Mouse (Mus musculus): ENCODE data around the gene Ccnd1.

Ccnd1 gene

GRCm38 (mm10) chr7:144939344-144940002 lies at the start of gene Ccnd1:
TSS of gene Ccnd1 (minus strand) at chr7:144939925.
- DNase-seq (ENCODE audit: low read depth, low spot score): peak; percentile 91

DNA sequence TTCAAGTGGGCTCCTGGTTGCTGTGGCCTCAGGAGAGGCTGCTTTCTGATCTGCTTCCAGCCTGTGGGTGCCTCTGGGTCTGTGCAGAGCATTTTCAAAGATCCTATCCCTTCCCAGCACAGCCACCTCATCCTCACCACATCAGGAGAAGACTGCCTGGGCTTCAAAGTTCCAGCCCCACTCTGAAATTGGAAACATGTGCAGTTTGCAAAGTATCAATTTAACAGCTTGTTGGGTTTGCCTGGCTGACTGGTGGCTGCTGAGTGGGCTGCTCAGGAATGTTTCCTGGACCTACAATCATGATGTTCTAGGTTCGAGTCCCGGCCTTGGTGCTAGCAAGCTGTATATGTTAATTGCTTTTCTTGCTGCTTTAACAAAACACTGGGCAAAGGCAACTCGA lies 49.1 kb upstream of the Ccnd1 start:
- no peak for DNase-seq (ENCODE audit: low read depth, low spot score)

- DNase-seq (ENCODE audit: low read depth, low spot score): no peak
Observed at GRCm38 (mm10) chr7:144985100-144985499, 45.4 kb upstream of the Ccnd1 start.

DNA sequence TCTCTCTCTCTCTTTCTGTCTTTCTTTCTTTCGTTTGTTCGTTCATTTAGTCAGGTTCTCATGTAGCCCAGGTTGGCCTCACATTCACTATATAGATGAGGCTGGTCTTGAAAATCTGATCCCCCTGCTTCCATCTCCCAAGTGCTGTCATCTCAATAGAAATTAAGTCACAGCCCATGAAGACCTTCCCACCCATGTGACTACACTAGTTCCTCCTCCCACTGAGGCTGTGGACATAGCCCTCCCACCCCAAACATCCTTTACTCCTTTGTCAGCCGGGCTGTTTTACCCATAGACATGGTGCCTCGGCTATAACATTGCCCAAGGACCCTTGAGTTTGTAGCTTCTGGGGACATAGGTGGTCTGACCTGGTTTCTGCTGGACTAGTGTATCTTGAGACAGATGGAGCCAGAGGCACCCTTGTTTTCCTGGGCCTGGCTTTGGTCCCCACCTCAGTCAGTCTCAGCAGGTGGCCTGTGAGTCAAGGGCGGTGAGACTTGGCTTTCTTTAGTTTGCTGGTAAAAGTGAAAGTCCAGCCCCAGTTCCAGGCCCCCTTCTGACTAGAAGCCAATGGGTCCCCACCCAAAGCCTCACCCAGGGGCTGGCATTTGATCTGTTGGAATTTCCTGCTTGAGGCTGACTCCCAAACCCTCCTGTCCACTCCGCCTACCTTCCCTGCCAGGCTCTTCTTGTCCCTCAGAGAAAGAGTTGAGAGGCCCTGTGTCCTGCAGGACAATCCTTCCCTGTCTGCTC lies 42.8 kb upstream of the Ccnd1 start:
- DNase-seq (ENCODE audit: low read depth, low spot score): no peak

DNA sequence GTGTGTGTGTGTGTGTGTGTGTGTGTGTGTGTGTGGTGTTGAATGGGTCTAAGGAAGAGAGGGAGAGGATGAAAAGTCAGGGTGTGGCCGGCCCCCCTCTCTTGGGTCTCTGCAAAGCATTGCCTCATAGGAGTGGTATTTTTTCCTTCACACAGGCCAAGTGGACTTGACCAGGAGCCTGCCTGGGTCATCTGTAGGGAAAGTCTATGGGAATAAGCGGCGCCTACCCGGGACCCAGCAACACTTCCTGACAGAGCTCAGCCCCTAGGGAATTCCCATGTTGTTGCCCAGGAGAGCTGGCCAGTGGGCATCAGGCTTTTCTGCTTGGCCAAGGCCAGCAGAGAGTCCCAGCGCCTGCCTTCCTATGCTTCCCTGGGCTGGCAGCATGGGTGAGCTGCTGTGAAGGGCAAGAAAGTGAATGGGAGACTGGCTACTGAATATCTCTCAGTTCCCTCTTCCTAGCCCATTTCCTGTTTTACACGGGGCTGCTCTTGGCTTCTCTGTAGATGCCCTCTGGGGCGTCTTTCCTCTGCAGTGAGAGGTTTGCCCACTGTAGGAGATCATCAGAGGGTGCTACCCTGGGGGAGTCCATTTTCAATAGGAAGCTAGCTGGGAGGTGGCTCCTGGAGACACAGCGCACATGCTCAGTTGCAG lies 41.8 kb upstream of the Ccnd1 start:
- no peak for DNase-seq (ENCODE audit: low read depth, low spot score)

DNA sequence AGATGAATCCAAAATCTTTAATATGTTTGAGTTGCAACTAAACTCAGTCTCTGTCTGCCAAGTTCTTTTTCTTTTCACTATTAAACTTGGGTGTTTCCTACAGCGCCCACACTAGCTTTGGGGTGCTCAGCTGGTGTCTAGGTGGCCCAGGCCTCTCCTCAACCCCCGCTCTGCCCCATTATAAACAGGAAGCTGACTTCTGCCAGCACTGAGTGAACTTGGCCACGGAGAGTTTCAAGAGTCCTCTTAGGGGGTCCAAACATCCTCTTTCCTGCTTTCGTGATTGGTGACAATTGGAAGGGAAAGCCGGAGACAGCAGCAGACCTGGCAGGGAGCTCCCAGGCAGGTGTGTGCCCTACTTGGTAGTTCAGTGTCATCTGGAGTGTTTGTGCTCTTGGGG lies 40.1 kb upstream of the Ccnd1 start:
- no peak for DNase-seq (ENCODE audit: low read depth, low spot score)

- no peak for DNase-seq (ENCODE audit: low read depth, low spot score)
Observed at GRCm38 (mm10) chr7:144977121-144977520, 37.4 kb upstream of the Ccnd1 start.

GRCm38 (mm10) chr7:144973461-144973860 lies 33.7 kb upstream of the Ccnd1 start:
- DNase-seq (ENCODE audit: low read depth, low spot score): no peak

- DNase-seq (ENCODE audit: low read depth, low spot score): peak; percentile 59
Observed at GRCm38 (mm10) chr7:144971769-144972168, 32.0 kb upstream of the Ccnd1 start.

DNA sequence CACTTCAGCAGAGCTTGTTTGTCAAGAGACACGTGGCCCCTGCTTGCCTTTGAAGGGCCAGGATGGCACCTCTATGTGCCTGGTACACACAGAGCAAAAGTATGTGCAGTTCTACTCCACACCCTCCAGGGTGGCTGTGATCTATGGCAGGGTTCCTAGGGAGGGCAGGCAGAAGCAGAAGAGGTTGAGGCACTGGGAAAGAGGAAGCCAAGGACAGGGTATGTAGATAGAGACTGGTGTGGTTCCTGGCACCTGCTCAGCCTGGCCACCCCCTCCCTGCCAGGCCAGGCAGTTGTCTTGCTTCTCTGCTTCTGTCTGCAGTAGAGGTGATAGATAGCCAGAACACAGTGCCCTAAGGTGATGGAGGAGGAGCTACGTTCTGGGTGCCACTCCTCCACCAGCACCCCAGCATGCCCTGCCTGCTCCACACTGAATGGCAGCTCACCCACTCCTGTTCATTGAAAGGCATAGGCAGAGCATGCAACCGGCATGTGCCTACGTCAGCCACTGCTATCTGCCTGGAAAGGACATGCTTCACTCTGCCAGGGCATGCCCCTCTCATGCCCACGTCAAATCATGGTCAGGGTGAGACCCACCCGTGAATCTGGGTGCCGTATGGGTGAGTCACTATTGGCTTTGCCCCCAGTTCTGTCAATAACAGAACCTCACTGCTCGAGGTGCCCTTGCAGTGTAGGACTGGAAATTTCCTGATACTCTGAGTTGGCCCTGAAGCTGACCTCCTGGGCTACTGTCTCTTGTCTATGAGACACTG lies 31.5 kb upstream of the Ccnd1 start:
- DNase-seq (ENCODE audit: low read depth, low spot score): peak; percentile 10

- no peak for DNase-seq (ENCODE audit: low read depth, low spot score)
Observed at GRCm38 (mm10) chr7:144965893-144966292, 26.2 kb upstream of the Ccnd1 start.

- DNase-seq (ENCODE audit: low read depth, low spot score): no peak
Observed at GRCm38 (mm10) chr7:144964316-144964715, 24.6 kb upstream of the Ccnd1 start.

GRCm38 (mm10) chr7:144963911-144964310 lies 24.2 kb upstream of the Ccnd1 start:
- DNase-seq (ENCODE audit: low read depth, low spot score): no peak

DNA sequence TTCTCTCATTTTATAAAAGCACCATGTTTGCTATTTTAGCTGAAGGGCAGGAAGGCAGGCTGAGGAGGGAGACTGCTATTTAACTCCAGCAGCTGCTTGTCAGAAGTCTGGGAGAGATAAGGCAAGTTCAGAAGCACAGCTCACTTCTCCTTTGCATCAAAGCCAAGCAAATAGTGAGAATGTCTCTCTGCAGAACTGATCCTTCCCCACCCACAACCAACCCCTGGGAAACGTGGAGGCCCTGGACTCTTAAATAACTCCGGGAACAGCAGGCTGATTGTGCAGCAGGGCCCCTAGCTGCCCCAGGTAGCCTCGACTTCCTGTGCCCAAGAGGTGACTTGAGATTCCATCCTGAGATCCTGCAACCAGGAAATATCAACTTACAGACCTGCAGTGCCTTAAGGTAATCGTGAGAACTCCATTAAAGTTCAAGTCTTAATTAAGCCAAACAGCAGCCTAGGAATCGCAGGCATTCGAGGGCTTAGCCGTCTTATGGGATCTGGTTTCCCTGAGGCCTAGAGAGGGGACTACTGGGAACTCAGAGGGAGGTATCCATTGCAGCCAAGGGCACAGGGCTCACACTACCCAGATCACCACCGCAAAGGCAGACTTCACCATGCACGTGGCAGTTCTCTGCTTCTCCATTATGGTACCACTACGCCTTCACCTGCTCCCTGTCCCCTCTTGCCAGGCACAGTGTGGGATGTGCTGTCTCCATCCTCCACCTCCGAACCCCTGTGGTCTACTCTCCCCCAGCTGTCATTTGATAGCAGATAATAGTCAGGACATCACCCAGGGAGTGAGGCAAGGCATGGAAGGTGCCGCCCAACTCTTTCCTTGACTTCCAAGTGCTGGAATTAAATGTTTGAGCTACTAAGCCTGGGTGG lies 19.0 kb upstream of the Ccnd1 start:
- DNase-seq (ENCODE audit: low read depth, low spot score): no peak

GRCm38 (mm10) chr7:144943254-144943653 lies 3.5 kb upstream of the Ccnd1 start:
- peak; percentile 92 for DNase-seq (ENCODE audit: low read depth, low spot score)

- DNase-seq (ENCODE audit: low read depth, low spot score): peak; percentile 66
Observed at GRCm38 (mm10) chr7:144942744-144943135, 3.0 kb upstream of the Ccnd1 start.

DNA sequence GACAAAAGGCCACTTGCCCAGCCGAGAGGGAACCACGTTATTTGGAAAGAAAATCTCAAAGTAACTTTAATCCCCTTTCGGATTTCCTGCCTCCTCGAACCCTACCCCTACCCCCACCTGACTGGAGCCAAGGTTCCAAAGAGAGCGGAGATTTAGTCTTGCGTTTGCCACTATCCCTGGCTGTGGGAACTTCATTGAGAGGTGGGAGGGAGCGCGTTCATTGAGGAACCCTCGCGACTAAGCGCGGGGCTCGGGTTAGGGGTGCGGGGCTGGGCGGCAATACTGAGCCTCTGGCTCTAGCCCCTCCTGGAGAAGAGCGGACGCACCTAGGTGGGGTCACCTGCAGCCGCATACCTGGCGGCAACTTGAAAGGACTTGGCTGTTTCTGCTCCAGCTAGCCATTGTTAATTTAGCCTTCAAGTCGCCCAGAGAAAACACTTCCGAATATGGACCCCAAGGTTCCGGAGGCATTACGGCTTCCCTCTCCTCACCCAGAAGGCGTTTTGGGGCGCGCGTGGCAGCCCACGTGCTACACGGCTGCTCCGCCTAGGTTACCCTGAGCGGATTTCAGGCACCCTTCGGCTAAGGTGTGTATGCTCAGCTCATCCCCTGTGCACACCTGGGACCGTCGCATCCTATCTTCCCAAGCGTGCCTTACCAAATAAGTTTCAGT lies 2.5 kb upstream of the Ccnd1 start:
- peak; percentile 86 for DNase-seq (ENCODE audit: low read depth, low spot score)

DNA sequence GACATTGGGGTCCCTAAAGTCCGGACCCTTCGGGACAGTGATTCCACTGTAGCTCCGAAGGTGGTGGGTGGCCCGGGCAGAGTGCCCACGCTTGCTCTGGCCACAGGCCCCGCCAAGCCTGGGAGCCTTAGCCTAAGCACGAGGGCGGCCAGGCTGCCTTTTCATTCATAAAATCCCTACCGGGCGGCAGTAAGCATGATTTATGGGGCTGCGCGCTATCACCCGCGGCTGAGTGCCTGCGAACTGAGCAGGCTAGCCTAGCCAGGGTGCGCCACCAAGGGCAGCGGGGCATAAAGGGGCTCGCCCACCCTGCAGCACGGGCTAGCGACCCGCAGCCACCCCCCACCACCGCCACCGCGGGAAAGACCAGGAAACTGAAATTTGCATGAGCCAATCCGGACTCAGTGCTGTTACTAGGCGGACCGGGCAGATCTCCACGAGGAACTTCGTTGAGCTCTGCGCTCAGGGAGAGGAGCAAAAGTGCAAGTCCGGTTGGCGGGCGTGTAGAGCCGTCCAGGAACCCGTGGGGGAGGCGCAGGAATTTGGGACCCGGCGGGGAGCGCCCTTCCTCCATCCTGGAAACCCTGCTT lies 1.6 kb upstream of the Ccnd1 start:
- peak; percentile 98 for DNase-seq (ENCODE audit: low read depth, low spot score)

DNA sequence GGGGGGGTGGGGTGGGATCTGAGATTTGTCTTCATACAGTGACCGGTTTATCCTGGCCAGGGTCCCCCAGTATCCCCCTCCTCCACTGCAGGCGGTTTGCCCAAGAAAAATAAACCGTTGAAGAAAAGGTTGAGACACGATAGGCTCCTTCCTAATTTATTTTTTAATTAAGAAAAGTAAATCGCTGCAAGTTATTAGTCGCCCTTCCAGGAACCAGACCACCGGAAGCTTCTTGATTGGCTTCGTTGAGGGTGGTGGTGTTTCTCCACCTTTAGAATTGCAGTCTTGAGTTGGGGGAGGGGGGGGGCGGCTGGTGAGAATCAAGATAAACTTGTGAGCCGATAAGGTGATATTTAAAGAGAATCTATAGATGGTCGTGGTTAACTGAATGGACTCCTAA lies 860 bp upstream of the Ccnd1 start:
- DNase-seq (ENCODE audit: low read depth, low spot score): peak; percentile 49

DNA sequence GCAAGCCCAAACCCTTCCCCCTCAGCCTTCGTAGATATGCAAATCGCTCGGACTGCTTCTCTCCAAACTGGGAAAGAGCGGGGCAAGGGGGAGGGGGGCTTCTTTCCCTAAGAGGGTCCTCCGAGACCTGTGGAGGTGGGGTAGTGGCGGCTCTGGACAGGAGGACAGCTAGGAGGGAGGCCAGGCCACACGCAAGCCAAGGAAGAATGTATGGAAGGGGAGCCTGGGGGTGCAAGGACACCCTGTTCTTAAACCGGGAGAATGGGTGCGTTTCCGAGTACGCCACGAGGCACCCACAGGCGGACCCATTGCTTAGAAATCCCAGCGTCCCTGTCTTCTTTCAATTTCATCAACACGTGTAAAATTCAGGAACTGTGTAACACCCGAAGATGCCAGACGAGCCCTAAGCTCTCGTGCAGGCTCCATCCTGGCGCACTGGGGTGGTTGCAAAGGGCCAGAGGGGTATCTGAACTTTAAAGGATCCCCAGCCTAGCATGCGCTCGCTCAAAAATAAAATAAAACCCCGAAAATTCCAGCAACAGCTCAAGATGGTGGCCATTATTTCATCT lies 362 bp upstream of the Ccnd1 start:
- DNase-seq (ENCODE audit: low read depth, low spot score): peak; percentile 46

Measured in R1 (cell line).